Mouse (Mus musculus): Measurements from ENCODE around the gene Nbeal2. TPM values are rescaled to one million over a fixed set of nuclear protein-coding genes. Genes with fewer than 3 reads are reported as not detected.

The Nbeal2 gene
- polyA plus RNA-seq, 1 experiment from 2014 or later: 2.6 TPM

GRCm38 (mm10) chr9:110656249-110657221 lies 2.6 kb upstream of the Nbeal2 start, which contains the start of gene Ccdc12:
Gene Ccdc12, plus strand, starts transcription at chr9:110656503.
- Histone ChIP-seq H3K4me1 (peaks cover 43% of the 10 kb centered on the region), H3K9ac (replicated peaks) (peak within 1 kb of the TSS; percentile 85), H3K36me3 (no peaks in the 10 kb centered on the region), H3K27me3 (peaks cover 24% of the 10 kb centered on the region), H3K9me3 (no peaks in the 10 kb centered on the region), H3K27ac (replicated peaks) (peak within 1 kb of the TSS; percentile 93), H3K4me3 (peak within 1 kb of the TSS; percentile 73), H3K4me2 (replicated peaks) (peak within 1 kb of the TSS; percentile 71)
- ATAC-seq (ENCODE audit: low FRiP score, low read depth): peak; percentile 96
- under 1% methylated on average over 52 of the region's 52 CpGs for WGBS

- Histone ChIP-seq H3K36me3 (no peaks in the 10 kb centered on the region), H3K4me3 (peak overlapping the region; percentile 73), H3K4me2 (replicated peaks) (peak overlapping the region; percentile 71), H3K9me3 (no peaks in the 10 kb centered on the region), H3K9ac (replicated peaks) (peak overlapping the region; percentile 85), H3K27me3 (peaks cover 33% of the 10 kb centered on the region), H3K4me1 (peaks cover 43% of the 10 kb centered on the region), H3K27ac (replicated peaks) (peak overlapping the region; percentile 93)
- 86% methylated on average over 10 of the region's 10 CpGs for WGBS
- no peak for ATAC-seq (ENCODE audit: low FRiP score, low read depth)
Observed at GRCm38 (mm10) chr9:110655651-110656007, 1.7 kb upstream of the Nbeal2 start.

GRCm38 (mm10) chr9:110654726-110655650 lies 1.0 kb upstream of the Nbeal2 start:
- no peak for ATAC-seq (ENCODE audit: low FRiP score, low read depth)
- H3K27ac ChIP-seq (replicated peaks): peak overlapping the region; percentile 93

DNA sequence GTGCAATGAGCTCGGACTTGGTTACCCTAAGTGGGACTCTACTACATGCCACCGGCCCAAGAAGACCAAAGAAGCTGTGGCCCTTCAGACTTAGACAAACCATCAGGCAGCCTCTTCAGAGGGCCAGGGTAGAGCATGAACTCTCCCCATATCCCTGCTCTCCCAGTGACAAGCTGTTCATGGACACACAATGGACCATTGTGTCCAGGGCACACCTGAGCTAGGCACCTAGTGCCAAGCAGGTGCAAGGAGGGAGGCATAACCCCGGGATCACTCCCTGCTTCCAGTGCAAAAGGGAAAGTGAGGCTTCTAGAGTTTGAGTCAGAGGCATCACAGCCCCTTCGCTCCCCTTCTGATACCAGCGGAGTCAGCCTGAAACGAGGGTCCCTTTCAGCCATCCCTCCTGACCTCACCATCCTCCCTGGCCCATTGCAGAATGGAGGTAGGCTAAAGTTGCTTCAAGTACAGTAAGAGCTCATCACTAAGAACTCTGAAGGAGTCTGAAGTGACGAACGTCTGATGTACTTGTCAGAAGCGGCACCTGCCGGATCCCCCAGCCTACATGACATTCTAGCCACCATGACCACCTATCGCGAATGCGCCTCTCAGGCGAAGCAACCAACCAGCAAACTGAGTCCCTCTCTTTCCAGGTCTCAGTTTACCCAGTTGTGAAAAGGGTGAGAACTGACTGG lies 852 bp downstream of the Nbeal2 start:
- H3K4me2 ChIP-seq (replicated peaks): peak overlapping the region; percentile 98
- H3K4me1 ChIP-seq: peaks cover 59% of the 10 kb centered on the region
- peak overlapping the region; percentile 74 for H3K4me3 ChIP-seq
- no peaks in the 10 kb centered on the region for H3K9me3 ChIP-seq
- peaks cover 38% of the 10 kb centered on the region for H3K27me3 ChIP-seq
- H3K9ac ChIP-seq (replicated peaks): peak overlapping the region; percentile 66
- no peak overlapping the region for H3K27ac ChIP-seq (replicated peaks)
- H3K36me3 ChIP-seq: no peaks in the 10 kb centered on the region
- ATAC-seq (ENCODE audit: low FRiP score, low read depth): no peak
- WGBS: 23% methylated on average over 14 of the region's 14 CpGs

More at GRCm38 (mm10) chr9:110654726-110655650, 1.0 kb upstream of the Nbeal2 start:
- 81% methylated on average over 19 of the region's 19 CpGs for WGBS
- peaks cover 33% of the 10 kb centered on the region for H3K27me3 ChIP-seq
- H3K36me3 ChIP-seq: no peaks in the 10 kb centered on the region
- 0 out of 2 replicates have a peak overlapping the region, but pooled peaks have one; percentile 74 for H3K4me3 ChIP-seq
- no peak overlapping the region for H3K9ac ChIP-seq (replicated peaks)
- peaks cover 48% of the 10 kb centered on the region for H3K4me1 ChIP-seq
- peak overlapping the region; percentile 98 for H3K4me2 ChIP-seq (replicated peaks)
- no peaks in the 10 kb centered on the region for H3K9me3 ChIP-seq

- no peak for ATAC-seq (ENCODE audit: low FRiP score, low read depth)
- WGBS: 46% methylated on average over 13 of the region's 13 CpGs
- Histone ChIP-seq H3K4me1 (peaks cover 50% of the 10 kb centered on the region), H3K4me2 (replicated peaks) (peak overlapping the region; percentile 98), H3K27ac (replicated peaks) (no peak overlapping the region), H3K9ac (replicated peaks) (no peak overlapping the region; the same call in 1 of the 2 replicates), H3K4me3 (no peak overlapping the region), H3K27me3 (peaks cover 38% of the 10 kb centered on the region), H3K9me3 (no peaks in the 10 kb centered on the region), H3K36me3 (no peaks in the 10 kb centered on the region)
Observed at GRCm38 (mm10) chr9:110651931-110652722, 1.8 kb downstream of the Nbeal2 start.

DNA sequence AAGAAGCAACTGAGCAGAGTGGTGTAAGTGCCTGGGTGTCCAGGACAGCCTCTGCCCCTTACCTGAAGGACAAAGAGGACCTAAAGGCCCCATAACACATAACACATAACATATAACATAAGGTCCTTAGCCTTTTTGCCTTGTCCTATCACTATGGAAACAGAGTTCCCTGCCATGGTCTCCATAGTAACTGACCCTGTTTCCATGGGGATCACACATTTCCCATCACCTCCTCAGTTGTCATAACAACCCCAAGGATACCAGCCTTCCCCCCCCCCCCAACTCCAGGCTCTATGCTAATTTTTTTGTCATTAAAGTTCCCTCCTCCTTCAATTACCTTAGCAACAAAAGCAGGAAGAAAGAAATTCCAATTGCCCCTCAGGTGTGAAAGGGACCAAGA lies 4.2 kb downstream of the Nbeal2 start:
- no peak overlapping the region for H3K4me3 ChIP-seq
- H3K36me3 ChIP-seq: no peaks in the 10 kb centered on the region
- no peak overlapping the region for H3K9ac ChIP-seq (replicated peaks)
- peaks cover 42% of the 10 kb centered on the region for H3K4me1 ChIP-seq
- peak overlapping the region; percentile 22; the same call in 1 of the 2 replicates for H3K4me2 ChIP-seq (replicated peaks)
- no peaks in the 10 kb centered on the region for H3K9me3 ChIP-seq
- ATAC-seq (ENCODE audit: low FRiP score, low read depth): no peak
- peak overlapping the region; percentile 69 for H3K27ac ChIP-seq (replicated peaks)
- H3K27me3 ChIP-seq: peaks cover 38% of the 10 kb centered on the region

DNA sequence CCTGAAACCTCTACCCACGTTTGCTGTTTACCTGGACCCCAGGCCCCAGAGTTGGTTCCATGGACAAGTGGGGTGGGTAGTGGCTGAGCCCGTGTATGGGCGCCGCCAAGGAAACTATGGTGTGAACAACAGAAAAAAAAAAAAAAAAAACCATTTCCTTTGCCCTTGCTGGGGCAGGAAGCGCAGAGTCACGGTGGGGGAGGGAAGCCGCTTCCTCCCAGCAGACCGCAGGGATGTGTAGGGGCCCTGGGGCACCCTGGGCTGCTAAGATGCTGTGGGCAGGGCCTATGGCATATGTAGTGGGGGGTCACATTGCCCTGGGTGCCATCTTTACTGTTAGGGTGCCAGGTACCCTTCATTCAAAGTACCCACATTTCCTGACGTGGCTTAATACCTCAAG lies 8.7 kb downstream of the Nbeal2 start:
- WGBS: 90% methylated on average over 9 of the region's 9 CpGs
- peaks cover 10% of the 10 kb centered on the region; the same call in 1 of the 2 replicates for H3K27me3 ChIP-seq
- H3K36me3 ChIP-seq: no peaks in the 10 kb centered on the region
- no peak overlapping the region for H3K9ac ChIP-seq (replicated peaks)
- no peak overlapping the region for H3K27ac ChIP-seq (replicated peaks)
- no peak overlapping the region for H3K4me3 ChIP-seq
- peaks cover 13% of the 10 kb centered on the region for H3K4me1 ChIP-seq
- no peaks in the 10 kb centered on the region for H3K9me3 ChIP-seq
- no peak overlapping the region for H3K4me2 ChIP-seq (replicated peaks)
- no peak for ATAC-seq (ENCODE audit: low FRiP score, low read depth)

- H3K27ac ChIP-seq (replicated peaks): no peak overlapping the region
- no peak for ATAC-seq (ENCODE audit: low FRiP score, low read depth)
Observed at GRCm38 (mm10) chr9:110644295-110644694, 9.7 kb downstream of the Nbeal2 start.

GRCm38 (mm10) chr9:110643787-110644186 lies 10.2 kb downstream of the Nbeal2 start:
- Histone ChIP-seq H3K36me3 (no peaks in the 10 kb centered on the region), H3K9ac (replicated peaks) (no peak overlapping the region), H3K27me3 (peaks cover 10% of the 10 kb centered on the region; the same call in 1 of the 2 replicates), H3K9me3 (no peaks in the 10 kb centered on the region), H3K4me3 (no peak overlapping the region), H3K27ac (replicated peaks) (no peak overlapping the region), H3K4me2 (replicated peaks) (no peak overlapping the region), H3K4me1 (no peaks in the 10 kb centered on the region)
- WGBS: 71% methylated on average over 9 of the region's 9 CpGs
- no peak for ATAC-seq (ENCODE audit: low FRiP score, low read depth)

More at GRCm38 (mm10) chr9:110644295-110644694, 9.7 kb downstream of the Nbeal2 start:
- H3K9ac ChIP-seq (replicated peaks): no peak overlapping the region
- H3K4me1 ChIP-seq: peaks cover 3% of the 10 kb centered on the region
- no peaks in the 10 kb centered on the region for H3K36me3 ChIP-seq
- no peak overlapping the region for H3K4me2 ChIP-seq (replicated peaks)
- 82% methylated on average over 10 of the region's 10 CpGs for WGBS
- H3K9me3 ChIP-seq: no peaks in the 10 kb centered on the region
- no peak overlapping the region for H3K4me3 ChIP-seq
- H3K27me3 ChIP-seq: peaks cover 10% of the 10 kb centered on the region; the same call in 1 of the 2 replicates

DNA sequence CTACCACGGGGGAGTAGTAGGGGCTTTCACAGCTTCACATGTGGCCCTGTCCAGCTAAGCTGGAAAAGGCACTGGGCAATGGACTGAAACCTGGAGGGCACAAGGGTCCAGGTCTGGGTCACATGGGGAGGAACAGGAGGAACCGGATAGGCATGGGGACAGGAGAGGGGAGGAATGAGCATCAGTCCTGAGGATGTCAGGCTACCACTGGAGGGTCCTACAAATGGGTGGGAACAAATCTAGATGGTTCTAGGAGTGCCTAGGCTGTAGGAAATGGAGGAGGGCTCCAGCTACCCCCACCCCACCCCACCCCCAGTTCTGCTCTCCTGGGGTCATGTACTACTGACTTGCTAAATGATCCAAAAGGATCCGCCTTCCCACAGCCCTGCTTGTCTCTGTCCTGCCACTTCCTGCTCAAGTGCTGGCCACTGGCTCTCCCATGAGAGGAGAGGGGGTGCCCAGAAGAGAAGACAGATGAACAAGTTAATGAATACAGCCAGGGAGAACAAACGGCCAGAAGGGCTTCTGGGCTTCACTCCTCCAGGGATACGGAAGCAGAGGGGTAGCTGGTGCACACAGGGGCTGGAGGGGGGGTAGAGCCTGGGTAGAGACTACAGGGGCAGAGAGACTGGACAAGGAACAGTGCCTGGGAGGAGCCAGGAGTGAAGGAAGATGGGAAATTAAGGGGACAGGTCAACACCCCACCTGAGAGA lies 11.0 kb downstream of the Nbeal2 start:
- H3K36me3 ChIP-seq: no peaks in the 10 kb centered on the region
- H3K9ac ChIP-seq (replicated peaks): no peak overlapping the region
- H3K27ac ChIP-seq (replicated peaks): no peak overlapping the region
- no peaks in the 10 kb centered on the region for H3K4me1 ChIP-seq
- H3K4me3 ChIP-seq: no peak overlapping the region
- H3K27me3 ChIP-seq: peaks cover 9% of the 10 kb centered on the region; the same call in 1 of the 2 replicates
- WGBS: 62% methylated on average over 5 of the region's 5 CpGs
- no peak overlapping the region for H3K4me2 ChIP-seq (replicated peaks)
- ATAC-seq (ENCODE audit: low FRiP score, low read depth): no peak
- H3K9me3 ChIP-seq: no peaks in the 10 kb centered on the region
